Mouse (Mus musculus): ENCODE results near the gene Lrrc1. TPM values are rescaled to one million over a fixed set of nuclear protein-coding genes. Genes with fewer than 3 reads are reported as not detected.

Gene Lrrc1
- polyA plus RNA-seq, 1 experiment from 2014 or later = 7.4 TPM

GRCm38 (mm10) chr9:77434965-77435364 lies 109.7 kb downstream of the Lrrc1 start:
- no peak overlapping the region for H3K9ac ChIP-seq (ENCODE audit: low read length)
- H3K4me1 ChIP-seq (ENCODE audit: control insufficient read depth, insufficient read depth, low read length) = no peaks in the 10 kb centered on the region
- no peaks in the 10 kb centered on the region for H3K36me3 ChIP-seq (ENCODE audit: control insufficient read depth, insufficient read depth, low read length)
- no peaks in the 10 kb centered on the region for H3K27me3 ChIP-seq (ENCODE audit: control insufficient read depth, insufficient read depth, low read length)
- no peak overlapping the region for H3K4me3 ChIP-seq (ENCODE audit: low read depth, low read length)
- no peaks in the 10 kb centered on the region for H3K9me3 ChIP-seq (ENCODE audit: control insufficient read depth, low read length)
- WGBS = 79% methylated on average over 12 of the region's 12 CpGs
- no peak for DNase-seq (ENCODE audit: low spot score)
- no peak overlapping the region for H3K4me2 ChIP-seq (ENCODE audit: low read depth)
- ATAC-seq (ENCODE audit: insufficient read depth, low FRiP score, low TSS enrichment) = no peak
- H3K27ac ChIP-seq (ENCODE audit: low read depth, low read length) = no peak overlapping the region

GRCm38 (mm10) chr9:77433476-77433875 lies 111.2 kb downstream of the Lrrc1 start:
- no peak overlapping the region for H3K27ac ChIP-seq (ENCODE audit: low read depth, low read length)
- 94% methylated on average over 4 of the region's 4 CpGs for WGBS
- H3K36me3 ChIP-seq (ENCODE audit: control insufficient read depth, insufficient read depth, low read length) = no peaks in the 10 kb centered on the region
- H3K9ac ChIP-seq (ENCODE audit: low read length) = no peak overlapping the region
- DNase-seq (ENCODE audit: low spot score) = no peak
- no peak overlapping the region for H3K4me2 ChIP-seq (ENCODE audit: low read depth)
- ATAC-seq (ENCODE audit: insufficient read depth, low FRiP score, low TSS enrichment) = no peak
- no peak overlapping the region for H3K4me3 ChIP-seq (ENCODE audit: low read depth, low read length)
- H3K4me1 ChIP-seq (ENCODE audit: control insufficient read depth, insufficient read depth, low read length) = peaks cover 4% of the 10 kb centered on the region; the same call in 1 of the 2 replicates
- H3K27me3 ChIP-seq (ENCODE audit: control insufficient read depth, insufficient read depth, low read length) = no peaks in the 10 kb centered on the region
- no peaks in the 10 kb centered on the region for H3K9me3 ChIP-seq (ENCODE audit: control insufficient read depth, low read length)

- Histone ChIP-seq H3K9ac (ENCODE audit: low read length) (no peak overlapping the region), H3K27ac (ENCODE audit: low read depth, low read length) (no peak overlapping the region), H3K9me3 (ENCODE audit: control insufficient read depth, low read length) (no peaks in the 10 kb centered on the region), H3K27me3 (ENCODE audit: control insufficient read depth, insufficient read depth, low read length) (no peaks in the 10 kb centered on the region), H3K4me3 (ENCODE audit: low read depth, low read length) (no peak overlapping the region), H3K4me2 (ENCODE audit: low read depth) (no peak overlapping the region), H3K4me1 (ENCODE audit: control insufficient read depth, insufficient read depth, low read length) (peaks cover 16% of the 10 kb centered on the region), H3K36me3 (ENCODE audit: control insufficient read depth, insufficient read depth, low read length) (no peaks in the 10 kb centered on the region)
- WGBS = 78% methylated on average over 17 of the region's 17 CpGs
- DNase-seq (ENCODE audit: low spot score) (no peak), ATAC-seq (ENCODE audit: insufficient read depth, low FRiP score, low TSS enrichment) (no peak)
These were observed 112.6 kb downstream of the Lrrc1 start for GRCm38 (mm10) chr9:77432030-77432429.

GRCm38 (mm10) chr9:77430413-77431087 lies 114.1 kb downstream of the Lrrc1 start:
- Histone ChIP-seq H3K9ac (ENCODE audit: low read length) (no peak overlapping the region), H3K27ac (ENCODE audit: low read depth, low read length) (no peak overlapping the region), H3K27me3 (ENCODE audit: control insufficient read depth, insufficient read depth, low read length) (no peaks in the 10 kb centered on the region), H3K9me3 (ENCODE audit: control insufficient read depth, low read length) (no peaks in the 10 kb centered on the region), H3K4me2 (ENCODE audit: low read depth) (no peak overlapping the region), H3K4me1 (ENCODE audit: control insufficient read depth, insufficient read depth, low read length) (peaks cover 21% of the 10 kb centered on the region), H3K4me3 (ENCODE audit: low read depth, low read length) (no peak overlapping the region), H3K36me3 (ENCODE audit: control insufficient read depth, insufficient read depth, low read length) (no peaks in the 10 kb centered on the region)
- no peak for DNase-seq (ENCODE audit: low spot score)
- ATAC-seq (ENCODE audit: insufficient read depth, low FRiP score, low TSS enrichment) = no peak
- WGBS = 79% methylated on average over 9 of the region's 9 CpGs

GRCm38 (mm10) chr9:77429230-77430015 lies 115.2 kb downstream of the Lrrc1 start:
- H3K4me2 ChIP-seq (ENCODE audit: low read depth) = no peak overlapping the region
- H3K27ac ChIP-seq (ENCODE audit: low read depth, low read length) = no peak overlapping the region
- H3K9me3 ChIP-seq (ENCODE audit: control insufficient read depth, low read length) = no peaks in the 10 kb centered on the region
- DNase-seq (ENCODE audit: low spot score) = no peak
- whole genome bisulfite sequencing = 86% methylated on average over 11 of the region's 11 CpGs
- ATAC-seq (ENCODE audit: insufficient read depth, low FRiP score, low TSS enrichment) = no peak
- H3K4me1 ChIP-seq (ENCODE audit: control insufficient read depth, insufficient read depth, low read length) = peaks cover 21% of the 10 kb centered on the region
- H3K27me3 ChIP-seq (ENCODE audit: control insufficient read depth, insufficient read depth, low read length) = no peaks in the 10 kb centered on the region
- no peak overlapping the region for H3K4me3 ChIP-seq (ENCODE audit: low read depth, low read length)
- no peak overlapping the region for H3K9ac ChIP-seq (ENCODE audit: low read length)
- H3K36me3 ChIP-seq (ENCODE audit: control insufficient read depth, insufficient read depth, low read length) = no peaks in the 10 kb centered on the region

GRCm38 (mm10) chr9:77428748-77429140 lies 115.9 kb downstream of the Lrrc1 start:
- no peaks in the 10 kb centered on the region for H3K9me3 ChIP-seq (ENCODE audit: control insufficient read depth, low read length)
- H3K9ac ChIP-seq (ENCODE audit: low read length) = no peak overlapping the region
- H3K36me3 ChIP-seq (ENCODE audit: control insufficient read depth, insufficient read depth, low read length) = no peaks in the 10 kb centered on the region
- DNase-seq (ENCODE audit: low spot score) (no peak), ATAC-seq (ENCODE audit: insufficient read depth, low FRiP score, low TSS enrichment) (no peak)
- no peak overlapping the region for H3K4me2 ChIP-seq (ENCODE audit: low read depth)
- H3K4me3 ChIP-seq (ENCODE audit: low read depth, low read length) = no peak overlapping the region
- H3K4me1 ChIP-seq (ENCODE audit: control insufficient read depth, insufficient read depth, low read length) = peaks cover 21% of the 10 kb centered on the region
- H3K27me3 ChIP-seq (ENCODE audit: control insufficient read depth, insufficient read depth, low read length) = no peaks in the 10 kb centered on the region
- 94% methylated on average over 8 of the region's 8 CpGs for WGBS
- H3K27ac ChIP-seq (ENCODE audit: low read depth, low read length) = 0 out of 2 replicates have a peak overlapping the region, but pooled peaks have one; percentile 14

GRCm38 (mm10) chr9:77428115-77428747 lies 116.4 kb downstream of the Lrrc1 start:
- H3K36me3 ChIP-seq (ENCODE audit: control insufficient read depth, insufficient read depth, low read length) = no peaks in the 10 kb centered on the region
- DNase-seq (ENCODE audit: low spot score) (no peak), ATAC-seq (ENCODE audit: insufficient read depth, low FRiP score, low TSS enrichment) (no peak)
- H3K4me3 ChIP-seq (ENCODE audit: low read depth, low read length) = no peak overlapping the region
- H3K4me1 ChIP-seq (ENCODE audit: control insufficient read depth, insufficient read depth, low read length) = peaks cover 21% of the 10 kb centered on the region
- no peaks in the 10 kb centered on the region for H3K27me3 ChIP-seq (ENCODE audit: control insufficient read depth, insufficient read depth, low read length)
- no peak overlapping the region; the same call in 1 of the 2 replicates for H3K9ac ChIP-seq (ENCODE audit: low read length)
- H3K4me2 ChIP-seq (ENCODE audit: low read depth) = peak overlapping the region; percentile 33
- no peaks in the 10 kb centered on the region for H3K9me3 ChIP-seq (ENCODE audit: control insufficient read depth, low read length)
- peak overlapping the region; percentile 68 for H3K27ac ChIP-seq (ENCODE audit: low read depth, low read length)
- 60% methylated on average over 14 of the region's 14 CpGs for WGBS

- ATAC-seq (ENCODE audit: insufficient read depth, low FRiP score, low TSS enrichment) = peak; percentile 74
- H3K4me3 ChIP-seq (ENCODE audit: low read depth, low read length) = no peak overlapping the region
- WGBS = 17% methylated on average over 23 of the region's 23 CpGs
These were observed 117.2 kb downstream of the Lrrc1 start for GRCm38 (mm10) chr9:77427292-77428114.

More at GRCm38 (mm10) chr9:77427292-77428114, 117.2 kb downstream of the Lrrc1 start:
- Histone ChIP-seq H3K9me3 (ENCODE audit: control insufficient read depth, low read length) (no peaks in the 10 kb centered on the region), H3K27me3 (ENCODE audit: control insufficient read depth, insufficient read depth, low read length) (no peaks in the 10 kb centered on the region), H3K36me3 (ENCODE audit: control insufficient read depth, insufficient read depth, low read length) (no peaks in the 10 kb centered on the region), H3K4me2 (ENCODE audit: low read depth) (peak overlapping the region; percentile 33), H3K27ac (ENCODE audit: low read depth, low read length) (peak overlapping the region; percentile 68), H3K9ac (ENCODE audit: low read length) (peak overlapping the region; percentile 5; the same call in 1 of the 2 replicates), H3K4me1 (ENCODE audit: control insufficient read depth, insufficient read depth, low read length) (peaks cover 21% of the 10 kb centered on the region)
- DNase-seq (ENCODE audit: low spot score) = peak; percentile 59
